Mouse (Mus musculus) spleen, postnatal 14 days (tissue): ENCODE data around the gene Slc2a3.

Experiments
- DNase-seq, 2 experiments: peaks; one replicate each; pipeline ENCODE4 v3.0.0; 2021 to 2022; ENCODE audit warnings: low spot score in 2 of 2

Slc2a3 gene

GRCm38 (mm10) chr6:122801301-122801800 is at the start of gene Slc2a3:
Slc2a3 (minus strand) TSS chr6:122801640.
- peak in 1 of 2 experiments; percentile 50 for DNase-seq

- DNase-seq = no peak
These were observed 42.3 kb upstream of the Slc2a3 start for GRCm38 (mm10) chr6:122843759-122844158.

- no peak for DNase-seq
These were observed 36.1 kb upstream of the Slc2a3 start for GRCm38 (mm10) chr6:122837539-122837938.

GRCm38 (mm10) chr6:122836974-122837373 is 35.5 kb upstream of the Slc2a3 start:
- DNase-seq = no peak

- DNase-seq = peak in 1 of 2 experiments; percentile 54
These were observed 32.9 kb upstream of the Slc2a3 start for GRCm38 (mm10) chr6:122834365-122834764.

GRCm38 (mm10) chr6:122832880-122833279 is 31.4 kb upstream of the Slc2a3 start:
- DNase-seq = no peak

GRCm38 (mm10) chr6:122828086-122828485 is 26.6 kb upstream of the Slc2a3 start:
- peak in 1 of 2 experiments; percentile 42 for DNase-seq

GRCm38 (mm10) chr6:122825923-122826742 is 24.7 kb upstream of the Slc2a3 start:
- DNase-seq = peak; percentile 22 to 25

GRCm38 (mm10) chr6:122825166-122825565 is 23.7 kb upstream of the Slc2a3 start:
- DNase-seq = no peak

GRCm38 (mm10) chr6:122824086-122824485 is 22.6 kb upstream of the Slc2a3 start:
- DNase-seq = no peak

GRCm38 (mm10) chr6:122821822-122822221 is 20.4 kb upstream of the Slc2a3 start:
- DNase-seq = no peak

GRCm38 (mm10) chr6:122820799-122821650 is 19.6 kb upstream of the Slc2a3 start:
- no peak for DNase-seq

GRCm38 (mm10) chr6:122820071-122820798 is 18.8 kb upstream of the Slc2a3 start:
- peak in 1 of 2 experiments; percentile 25 for DNase-seq

GRCm38 (mm10) chr6:122819306-122820070 is 18.0 kb upstream of the Slc2a3 start, which contains the start of gene Foxj2:
Foxj2 (plus strand) TSS chr6:122819914.
- DNase-seq = peak; percentile 55 to 66

GRCm38 (mm10) chr6:122813640-122814039 is 12.2 kb upstream of the Slc2a3 start:
- DNase-seq = no peak

- DNase-seq = no peak
These were observed 11.3 kb upstream of the Slc2a3 start for GRCm38 (mm10) chr6:122812716-122813115.

GRCm38 (mm10) chr6:122811771-122812600 is 10.5 kb upstream of the Slc2a3 start:
- DNase-seq = peak in 1 of 2 experiments; percentile 36

- DNase-seq = peak; percentile 90 to 92
These were observed 9.8 kb upstream of the Slc2a3 start for GRCm38 (mm10) chr6:122811280-122811652.

GRCm38 (mm10) chr6:122810615-122811279 is 9.3 kb upstream of the Slc2a3 start:
- peak; percentile 87 to 91 for DNase-seq
